Mouse (Mus musculus) heart, postnatal 0 days (tissue): Measurements from ENCODE around the gene Olah.
"Not testable (repeated sequence)": the region's sequence is repeated elsewhere in the genome, so short reads cannot be mapped to it uniquely, and the experiment has no call there.

Experiments
- CTCF ChIP-seq: IDR thresholded peaks from 2 replicates; pipeline ENCODE4 v1.5.1; 2016; ENCODE audit warnings: antibody characterized with exemption, control low read depth, low read depth
- EP300 ChIP-seq: IDR thresholded peaks from 2 replicates; pipeline ENCODE4 v1.6.1; 2016; ENCODE audit warnings: antibody characterized with exemption, low read depth

- TF ChIP-seq CTCF, EP300: not testable (repeated sequence)
These were observed at the start of gene Olah for GRCm38 (mm10) chr2:3397110-3397509.
